Mouse (Mus musculus) G1E (cell line): Measurements from ENCODE around the gene Gm17364. TPM values are rescaled to one million over a fixed set of nuclear protein-coding genes. Genes with fewer than 3 reads are reported as not detected.
A peak's percentile ranks its signal among the peaks of the same experiment; 100 is the strongest.
"Not testable (repeated sequence)": the region's sequence is repeated elsewhere in the genome, so short reads cannot be mapped to it uniquely, and the experiment has no call there.

Experiments used
- ATAC-seq: 2 replicates; pipeline ENCODE4 v1.8.0; 2016; ENCODE audit warnings: mild to moderate bottlenecking; ENCODE audit not compliant: insufficient number of reproducible peaks, poor library complexity, low FRiP score, severe bottlenecking; ENCODE audit errors: extremely low read depth
- DNase-seq: peaks from one replicate; pipeline ENCODE4 v3.0.0; 2012; ENCODE audit warnings: low spot score
- H3K27me3 ChIP-seq: 2 replicates; pipeline ENCODE4 v1.6.1; 2012; ENCODE audit warnings: mild to moderate bottlenecking, low read length, inconsistent platforms; ENCODE audit not compliant: insufficient read depth
- H3K36me3 ChIP-seq: replicated peaks from 2 replicates; pipeline ENCODE3; 2012; ENCODE audit warnings: mild to moderate bottlenecking, inconsistent platforms
- H3K4me1 ChIP-seq: 2 replicates; pipeline ENCODE4 v1.6.1; 2012; ENCODE audit warnings: low read depth, low read length, inconsistent platforms, mixed read lengths; ENCODE audit not compliant: insufficient read depth
- H3K4me3 ChIP-seq: 2 replicates; pipeline ENCODE4 v1.5.1; 2012; ENCODE audit warnings: low read depth, mild to moderate bottlenecking, inconsistent platforms, low read length, moderate library complexity, mixed read lengths
- H3K9me3 ChIP-seq: replicated peaks from 2 replicates; pipeline ENCODE4 v1.6.1; 2012; ENCODE audit warnings: inconsistent platforms
- CTCF ChIP-seq: IDR thresholded peaks from 2 replicates; pipeline ENCODE4 v1.5.1; 2012; ENCODE audit warnings: low read depth, low read length, inconsistent platforms, mixed read lengths
- GATA1 ChIP-seq: IDR thresholded peaks from 2 replicates; pipeline ENCODE4 v1.6.1; 2012; ENCODE audit warnings: borderline replicate concordance, low read length, inconsistent platforms, mixed read lengths
- GATA2 ChIP-seq: IDR thresholded peaks from 2 replicates; pipeline ENCODE4 v1.6.1; 2012; ENCODE audit warnings: low read depth, low read length, inconsistent platforms, borderline replicate concordance
- POLR2AphosphoS5 ChIP-seq: IDR thresholded peaks from 2 replicates; pipeline ENCODE4 v1.6.1; 2012; ENCODE audit warnings: low read depth, low read length, inconsistent platforms; ENCODE audit not compliant: insufficient replicate concordance
- TAL1 ChIP-seq: conservative IDR thresholded peaks from 2 replicates; pipeline ENCODE4 v1.6.1; 2012; ENCODE audit warnings: low read depth, low read length, inconsistent platforms, mixed read lengths
- polyA plus RNA-seq: library from polyadenylated mRNA; stranded (reverse); fragments of >175 nt; gene quantifications from 2 replicates; pipeline ENCODE4 v1.2.3, GENCODE M21; 2012
- total RNA-seq, 2 experiments: library from RNA; stranded (forward) in 1 of 2; stranded (reverse) in 1 of 2; fragments of 200-1000 nt in 1 of 2; fragments of >200 nt in 1 of 2; fragmentation: Nextera tagmentation in 1 of 2; gene quantifications; 2 replicates each; pipeline ENCODE4 v1.2.3; 2014 to 2017

Gm17364 gene
- total and polyA plus RNA-seq, 3 experiments, result not detected

GRCm38 (mm10) chr13:41256126-41256525, 17.7 kb downstream of the Gm17364 start:
- Histone ChIP-seq H3K36me3 (peaks cover 33% of the 10 kb centered on the region), H3K4me3 (no peak overlapping the region), H3K4me1 (peaks cover 47% of the 10 kb centered on the region), H3K27me3 (no peaks in the 10 kb centered on the region), H3K9me3 (no peaks in the 10 kb centered on the region)
- DNase-seq (no peak), ATAC-seq (no peak)
- TF ChIP-seq GATA2, result no peak
- TF ChIP-seq TAL1, result no peak
- no peak for TF ChIP-seq POLR2AphosphoS5
- no peak for TF ChIP-seq CTCF
- no peak for TF ChIP-seq GATA1

DNA sequence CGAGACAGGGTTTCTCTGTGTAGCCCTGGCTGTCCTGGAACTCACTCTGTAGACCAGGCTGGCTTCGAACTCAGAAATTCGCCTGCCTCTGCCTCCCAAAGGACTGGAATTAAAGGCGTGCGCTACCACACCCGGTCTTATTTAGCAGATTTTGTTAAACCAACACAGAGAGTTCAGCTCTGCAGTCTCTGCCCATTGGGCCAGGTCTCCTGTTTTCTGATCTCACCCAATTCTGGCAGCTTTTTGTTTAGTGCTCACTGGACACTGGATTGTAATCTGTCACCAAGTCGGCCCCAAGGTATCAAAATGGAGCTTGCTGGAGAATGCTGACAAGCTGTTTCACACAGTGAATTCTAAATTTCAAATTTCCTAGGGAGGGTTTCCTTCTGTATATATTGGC, 21.0 kb downstream of the Gm17364 start:
- H3K36me3 ChIP-seq, result peaks cover 29% of the 10 kb centered on the region
- TF ChIP-seq TAL1 (no peak), GATA1 (no peak), POLR2AphosphoS5 (no peak), GATA2 (no peak), CTCF (no peak)
- no peaks in the 10 kb centered on the region for H3K9me3 ChIP-seq
- H3K27me3 ChIP-seq, result no peaks in the 10 kb centered on the region
- H3K4me1 ChIP-seq, result peaks cover 59% of the 10 kb centered on the region
- DNase-seq (no peak), ATAC-seq (no peak)
- no peak overlapping the region for H3K4me3 ChIP-seq

DNA sequence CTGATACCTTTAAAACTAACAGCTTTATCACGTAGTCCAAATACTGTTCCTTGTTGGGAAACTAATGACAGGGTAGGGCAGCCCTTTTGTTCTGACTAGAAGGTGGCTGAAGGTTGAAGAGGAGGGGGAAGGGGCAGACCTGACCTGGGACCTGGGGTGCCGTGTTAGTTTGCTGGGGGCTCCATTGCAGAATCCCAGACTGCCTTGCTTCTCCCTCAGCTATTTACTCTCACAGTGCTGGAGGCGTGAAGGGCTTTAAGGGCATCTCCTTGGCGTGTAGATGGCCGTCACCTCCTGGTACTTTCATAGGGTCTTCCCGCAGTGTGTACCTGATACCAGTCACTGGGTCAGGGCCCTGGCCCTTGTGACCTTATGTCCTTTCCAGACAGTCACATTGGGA, 21.6 kb downstream of the Gm17364 start:
- peaks cover 56% of the 10 kb centered on the region for H3K4me1 ChIP-seq
- ATAC-seq (no peak), DNase-seq (no peak)
- no peaks in the 10 kb centered on the region for H3K27me3 ChIP-seq
- H3K9me3 ChIP-seq, result no peaks in the 10 kb centered on the region
- H3K4me3 ChIP-seq, result no peak overlapping the region
- peaks cover 26% of the 10 kb centered on the region for H3K36me3 ChIP-seq
- no peak for TF ChIP-seq GATA2
- no peak for TF ChIP-seq GATA1
- TF ChIP-seq POLR2AphosphoS5, result no peak
- TF ChIP-seq CTCF, result no peak
- no peak for TF ChIP-seq TAL1

- H3K27me3 ChIP-seq, result no peaks in the 10 kb centered on the region
- H3K4me1 ChIP-seq, result peaks cover 51% of the 10 kb centered on the region
- no peak overlapping the region for H3K4me3 ChIP-seq
- ATAC-seq (no peak), DNase-seq (no peak)
- peaks cover 26% of the 10 kb centered on the region for H3K36me3 ChIP-seq
- TF ChIP-seq CTCF (no peak), TAL1 (no peak), GATA1 (no peak), POLR2AphosphoS5 (no peak)
- H3K9me3 ChIP-seq, result no peaks in the 10 kb centered on the region
Measured at GRCm38 (mm10) chr13:41251667-41252066, 22.1 kb downstream of the Gm17364 start.

GRCm38 (mm10) chr13:41251232-41251631, 22.5 kb downstream of the Gm17364 start:
- Histone ChIP-seq H3K4me1 (peaks cover 47% of the 10 kb centered on the region), H3K36me3 (peaks cover 26% of the 10 kb centered on the region)
- H3K27me3 ChIP-seq, H3K4me3 ChIP-seq, DNase-seq, ATAC-seq, H3K9me3 ChIP-seq: not testable (repeated sequence)

DNA sequence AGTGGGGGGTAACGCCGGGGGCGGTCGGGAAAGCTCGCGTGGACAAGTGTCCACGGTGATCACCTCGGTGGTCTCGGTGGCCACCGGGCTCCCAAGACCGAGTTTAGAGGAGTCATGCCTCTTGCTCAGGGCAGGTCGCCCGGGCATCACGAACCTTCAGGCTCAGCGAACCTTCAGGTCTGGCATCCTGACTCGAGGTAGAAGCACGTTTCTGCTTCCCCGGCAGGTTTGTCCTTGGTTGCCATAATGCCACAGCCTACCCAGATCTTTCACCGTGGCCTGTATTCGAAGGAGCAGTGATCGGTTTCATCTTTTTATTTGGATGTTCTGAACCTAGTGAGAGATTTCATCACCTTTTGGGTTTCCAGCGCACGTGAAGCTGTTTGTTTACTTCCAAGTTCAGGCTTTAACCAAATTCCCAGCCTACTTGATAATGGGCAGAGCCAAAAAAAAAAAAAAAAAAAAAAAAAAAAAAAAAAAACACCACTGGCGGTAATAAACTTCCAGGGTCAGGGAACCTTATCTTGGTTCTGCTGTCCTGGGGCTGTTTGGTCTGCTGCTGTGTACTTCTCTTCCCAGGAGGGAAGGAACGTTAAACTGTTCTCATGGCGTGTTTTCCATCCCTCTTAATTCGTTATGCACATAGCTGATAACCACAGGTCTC, 23.3 kb downstream of the Gm17364 start:
- H3K9me3 ChIP-seq, result no peaks in the 10 kb centered on the region
- peaks cover 24% of the 10 kb centered on the region for H3K36me3 ChIP-seq
- peak; percentile 23 for DNase-seq
- TF ChIP-seq GATA2 (no peak), CTCF (no peak), POLR2AphosphoS5 (no peak), TAL1 (no peak), GATA1 (no peak)
- no peak for ATAC-seq
- peak overlapping the region; percentile 92 for H3K4me3 ChIP-seq
- H3K4me1 ChIP-seq, result peaks cover 43% of the 10 kb centered on the region
- peaks cover 7% of the 10 kb centered on the region for H3K27me3 ChIP-seq

GRCm38 (mm10) chr13:41249538-41250317, 24.0 kb downstream of the Gm17364 start, which contains the start of gene Smim13:
Gene Smim13, plus strand, starts transcription at chr13:41249844.
- peak; percentile 97 for DNase-seq
- peak; percentile 95 for ATAC-seq
- peaks cover 41% of the 10 kb centered on the region for H3K4me1 ChIP-seq
- H3K36me3 ChIP-seq, result peaks cover 18% of the 10 kb centered on the region
- H3K4me3 ChIP-seq, result peak within 1 kb of the TSS; percentile 92
- peaks cover 11% of the 10 kb centered on the region for H3K27me3 ChIP-seq
- H3K9me3 ChIP-seq, result no peaks in the 10 kb centered on the region
- TF ChIP-seq CTCF, result no peak
- no peak for TF ChIP-seq POLR2AphosphoS5
- no peak for TF ChIP-seq GATA1
- no peak for TF ChIP-seq GATA2
- no peak for TF ChIP-seq TAL1
